ENCODE assay signal across 1 mouse cellular context in genomic region chr5:24453283-24453984, GRCm38 (mm10).
TF ChIP-seq lines count a peak whose summit lies in the region.

No protein-coding gene starts in this region.

TF ChIP-seq in CH12.LX, 34 proteins besides CTCF, POLR2A, EP300 and RAD21:
- no peak for TF ChIP-seq SMC3 (IDR thresholded peaks at IDR 0.05; ENCODE audit: low read depth, low read length)
- no peak for TF ChIP-seq SIN3A (IDR thresholded peaks at IDR 0.05; ENCODE audit: low read length)
- TF ChIP-seq MEF2A (IDR thresholded peaks at IDR 0.05; ENCODE audit: borderline replicate concordance, low read depth, low read length) = no peak
- TF ChIP-seq CHD2 (IDR thresholded peaks at IDR 0.05; ENCODE audit: low read length) = no peak
- TF ChIP-seq ZNF384 (IDR thresholded peaks at IDR 0.05; ENCODE audit: low read depth, low read length) = no peak
